Mouse (Mus musculus) neural tube, embryonic 13.5 days (tissue): ENCODE measurements around the gene Wbp1l. TPM values are rescaled to one million over a fixed set of nuclear protein-coding genes. Genes with fewer than 3 reads are reported as not detected.

Experiments used
- ATAC-seq: fragments of 200-750 bp; cut with Nextera tagmentation; 2 replicates; pipeline ENCODE4 v1.8.0; 2017; ENCODE audit warnings: low read depth, mild to moderate bottlenecking, moderate TSS enrichment, moderate library complexity
- H3K27ac ChIP-seq: fragments of 300-500 bp; sonication (generic); replicated peaks from 2 replicates; pipeline ENCODE4 v1.5.1; 2015; ENCODE audit warnings: moderate library complexity, mild to moderate bottlenecking, inconsistent platforms
- H3K27me3 ChIP-seq: fragments of 300-500 bp; sonication (generic); 2 replicates; pipeline ENCODE4 v1.6.1; 2015; ENCODE audit warnings: mild to moderate bottlenecking, inconsistent platforms
- H3K36me3 ChIP-seq: fragments of 300-500 bp; sonication (generic); 2 replicates; pipeline ENCODE4 v1.6.1; 2015; ENCODE audit warnings: mild to moderate bottlenecking, inconsistent platforms
- H3K4me1 ChIP-seq: fragments of 300-500 bp; sonication (generic); replicated peaks from 2 replicates; pipeline ENCODE4 v1.6.1; 2015; ENCODE audit warnings: inconsistent platforms
- H3K4me2 ChIP-seq: fragments of 300-500 bp; sonication (generic); 2 replicates; pipeline ENCODE4 v1.6.1; 2015; ENCODE audit warnings: inconsistent platforms, mild to moderate bottlenecking, moderate library complexity
- H3K4me3 ChIP-seq: fragments of 300-500 bp; sonication (generic); 2 replicates; pipeline ENCODE4 v1.5.1; 2015; ENCODE audit warnings: mild to moderate bottlenecking, inconsistent platforms
- H3K9ac ChIP-seq: fragments of 300-500 bp; sonication (generic); 2 replicates; pipeline ENCODE4 v1.6.1; 2015; ENCODE audit warnings: moderate library complexity, mild to moderate bottlenecking, inconsistent platforms
- H3K9me3 ChIP-seq: fragments of 300-500 bp; sonication (generic); 2 replicates; pipeline ENCODE4 v1.6.1; 2016; ENCODE audit warnings: inconsistent platforms
- WGBS: fragments of 180-500 bp; shearing (Covaris S2); methylation state at CpG from one replicate; pipeline ENCODE4 v1.1.7; 2015; 5-methylcytosine and 5-hydroxymethylcytosine counted together
- polyA plus RNA-seq: library from polyadenylated mRNA; unstranded; fragments of >200 nt; fragmentation: Nextera tagmentation; extraction: Ambion mirVana; gene quantifications from 2 replicates; pipeline ENCODE4 v1.2.1, GENCODE M21; 2015

The Wbp1l gene
- polyA plus RNA-seq, 1 experiment from 2014 or later: 38.0 TPM

DNA sequence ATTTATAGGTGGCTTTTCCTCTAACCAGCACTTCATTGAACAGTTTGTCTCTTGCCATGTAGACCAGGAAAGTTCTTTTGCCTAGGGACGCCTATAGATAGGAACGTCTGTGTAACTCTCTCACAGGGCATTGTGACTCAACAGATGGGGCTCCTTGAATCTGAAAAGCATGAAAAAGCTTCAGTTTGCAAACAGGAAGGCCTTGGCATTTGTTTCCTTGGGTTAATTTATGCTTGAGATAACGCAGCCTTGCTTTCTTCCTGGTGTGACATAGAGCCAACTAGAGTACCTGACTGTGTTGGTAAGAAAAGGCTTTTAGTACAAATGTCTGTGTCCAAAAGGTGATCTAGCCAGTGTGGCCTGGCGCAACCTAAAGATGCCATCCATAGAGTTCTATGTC is 3.5 kb downstream of the Wbp1l start:
- no peak overlapping the region for H3K4me3 ChIP-seq
- no peak overlapping the region for H3K9ac ChIP-seq
- H3K4me1 ChIP-seq: peaks cover 26% of the 10 kb centered on the region
- H3K9me3 ChIP-seq: no peaks in the 10 kb centered on the region
- H3K27ac ChIP-seq: no peak overlapping the region
- no peak for ATAC-seq
- no peak overlapping the region for H3K4me2 ChIP-seq
- H3K36me3 ChIP-seq: peaks cover 36% of the 10 kb centered on the region
- WGBS: 91% methylated on average over 4 of the region's 4 CpGs
- H3K27me3 ChIP-seq: no peaks in the 10 kb centered on the region

DNA sequence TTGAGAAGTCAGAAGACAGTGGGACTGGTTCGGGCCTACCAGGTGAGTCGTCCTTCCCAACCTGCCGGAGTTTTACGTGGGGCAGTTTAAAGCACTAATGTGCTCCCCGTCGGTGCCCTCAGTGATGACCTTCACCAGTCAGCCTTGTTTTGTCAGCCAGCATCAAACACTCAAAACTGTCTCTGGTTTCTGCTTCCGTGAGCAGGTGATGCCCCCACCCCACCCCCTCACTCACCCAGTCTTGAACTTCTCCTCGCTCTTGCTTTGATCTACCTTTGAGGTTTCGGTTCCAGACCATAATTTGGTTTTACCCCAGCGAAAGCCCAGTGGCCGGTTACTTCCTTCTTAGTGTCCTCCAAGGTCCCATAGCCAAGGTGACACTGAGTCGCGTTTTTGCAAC is 7.8 kb downstream of the Wbp1l start:
- Histone ChIP-seq H3K36me3 (peaks cover 60% of the 10 kb centered on the region), H3K4me3 (no peak overlapping the region), H3K27me3 (no peaks in the 10 kb centered on the region), H3K4me2 (no peak overlapping the region), H3K9me3 (no peaks in the 10 kb centered on the region), H3K9ac (no peak overlapping the region), H3K27ac (no peak overlapping the region), H3K4me1 (no peaks in the 10 kb centered on the region)
- 96% methylated on average over 13 of the region's 13 CpGs for WGBS
- ATAC-seq: no peak

DNA sequence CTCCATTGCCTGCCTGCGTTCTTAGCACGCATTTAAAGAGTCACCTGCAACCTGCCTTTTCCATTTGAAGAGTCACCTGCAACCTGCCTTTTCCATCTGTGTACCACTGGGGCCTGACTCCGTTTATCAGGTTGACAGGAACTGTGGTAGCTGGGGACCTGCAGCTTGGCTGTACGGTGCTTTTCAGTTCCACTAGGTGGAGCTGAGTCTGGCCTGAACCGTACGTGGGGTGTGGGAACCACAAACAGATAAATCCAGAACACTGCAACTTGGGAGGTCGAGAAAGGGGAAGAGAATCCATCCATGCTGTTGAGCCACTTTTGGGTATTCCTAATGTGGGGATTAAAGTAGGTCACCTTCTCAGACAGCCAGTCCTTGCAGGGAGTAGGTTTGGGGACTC is 8.5 kb downstream of the Wbp1l start:
- no peak for ATAC-seq
- no peaks in the 10 kb centered on the region for H3K4me1 ChIP-seq
- H3K4me3 ChIP-seq: no peak overlapping the region
- 75% methylated on average over 7 of the region's 7 CpGs for WGBS
- H3K4me2 ChIP-seq: no peak overlapping the region
- peaks cover 63% of the 10 kb centered on the region for H3K36me3 ChIP-seq
- no peak overlapping the region for H3K27ac ChIP-seq
- H3K9me3 ChIP-seq: no peaks in the 10 kb centered on the region
- no peaks in the 10 kb centered on the region for H3K27me3 ChIP-seq
- H3K9ac ChIP-seq: no peak overlapping the region

DNA sequence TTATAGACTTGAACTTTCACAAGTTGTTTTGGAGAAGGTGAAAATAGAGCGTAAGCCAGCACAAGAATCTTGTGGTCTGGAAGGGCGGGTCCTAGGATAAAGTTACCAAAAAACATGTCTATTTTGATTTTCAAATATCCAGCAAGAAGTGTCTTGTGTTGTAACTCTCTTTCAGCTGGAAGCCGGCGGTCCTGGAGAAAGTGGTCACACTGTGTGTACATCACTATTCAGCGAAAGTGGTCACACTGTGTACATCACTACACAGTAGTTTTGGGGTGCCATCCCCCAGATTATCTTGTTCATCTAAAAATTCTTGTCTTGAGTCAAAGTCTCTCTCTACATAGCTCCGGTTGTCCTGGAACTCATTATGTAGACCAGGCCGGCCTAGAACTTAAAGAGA is 9.3 kb downstream of the Wbp1l start:
- 97% methylated on average over 7 of the region's 7 CpGs for WGBS
- H3K4me3 ChIP-seq: no peak overlapping the region

DNA sequence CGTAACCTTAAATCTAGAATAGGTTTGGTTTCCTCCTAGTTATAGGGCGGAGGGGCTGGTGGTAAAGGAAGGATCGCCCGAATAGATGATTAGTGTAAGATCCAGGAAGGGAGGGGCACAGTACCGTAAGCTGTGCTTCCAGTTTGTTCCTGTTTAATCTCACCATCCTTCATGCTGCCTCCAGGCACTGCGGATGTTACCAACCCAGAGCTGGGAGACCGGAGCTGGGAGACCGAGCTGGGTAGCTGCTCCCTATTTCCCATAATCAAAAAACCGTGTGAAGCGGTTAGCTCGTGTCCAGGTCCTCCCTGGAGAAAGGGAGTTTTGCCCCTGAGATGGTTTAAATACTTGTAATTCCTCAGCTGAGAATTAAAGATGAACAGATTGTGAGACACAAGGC is 17.5 kb downstream of the Wbp1l start:
- no peak overlapping the region for H3K27ac ChIP-seq
- no peaks in the 10 kb centered on the region for H3K9me3 ChIP-seq
- WGBS: 87% methylated on average over 11 of the region's 11 CpGs
- no peaks in the 10 kb centered on the region for H3K27me3 ChIP-seq
- H3K36me3 ChIP-seq: peaks cover 33% of the 10 kb centered on the region
- ATAC-seq: no peak
- no peak overlapping the region for H3K4me2 ChIP-seq
- no peak overlapping the region for H3K4me3 ChIP-seq
- H3K4me1 ChIP-seq: peaks cover 32% of the 10 kb centered on the region
- H3K9ac ChIP-seq: no peak overlapping the region

More for the DNA sequence above, 9.3 kb downstream of the Wbp1l start:
- no peak for ATAC-seq
- Histone ChIP-seq H3K27ac (no peak overlapping the region), H3K4me2 (no peak overlapping the region), H3K9me3 (no peaks in the 10 kb centered on the region), H3K9ac (no peak overlapping the region), H3K4me1 (no peaks in the 10 kb centered on the region), H3K27me3 (no peaks in the 10 kb centered on the region), H3K36me3 (peaks cover 67% of the 10 kb centered on the region)

DNA sequence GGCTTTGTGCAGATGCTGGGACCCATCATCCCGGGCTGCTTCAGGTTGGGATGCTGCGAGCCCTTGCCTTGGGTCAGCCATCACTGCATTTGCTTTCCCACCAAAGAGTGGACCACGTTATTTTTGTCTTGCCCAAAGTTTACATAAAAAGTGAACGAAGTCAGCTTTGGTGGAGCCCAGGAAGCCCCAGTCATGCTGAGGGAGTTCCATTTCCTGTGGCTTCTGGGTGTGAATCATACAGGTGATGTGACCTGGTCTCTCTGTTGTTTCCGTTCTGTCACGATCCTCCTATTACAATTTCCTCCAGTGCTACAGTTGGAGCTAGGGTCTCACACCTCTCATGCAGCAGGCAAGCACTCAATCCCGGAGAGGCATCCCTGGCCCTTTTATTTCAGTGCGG is 18.5 kb downstream of the Wbp1l start:
- H3K4me3 ChIP-seq: no peak overlapping the region
- no peak overlapping the region for H3K4me2 ChIP-seq
- H3K9me3 ChIP-seq: no peaks in the 10 kb centered on the region
- no peak for ATAC-seq
- H3K27me3 ChIP-seq: no peaks in the 10 kb centered on the region
- H3K36me3 ChIP-seq: peaks cover 30% of the 10 kb centered on the region
- no peak overlapping the region for H3K27ac ChIP-seq
- WGBS: 84% methylated on average over 8 of the region's 8 CpGs
- peaks cover 42% of the 10 kb centered on the region for H3K4me1 ChIP-seq
- no peak overlapping the region for H3K9ac ChIP-seq

DNA sequence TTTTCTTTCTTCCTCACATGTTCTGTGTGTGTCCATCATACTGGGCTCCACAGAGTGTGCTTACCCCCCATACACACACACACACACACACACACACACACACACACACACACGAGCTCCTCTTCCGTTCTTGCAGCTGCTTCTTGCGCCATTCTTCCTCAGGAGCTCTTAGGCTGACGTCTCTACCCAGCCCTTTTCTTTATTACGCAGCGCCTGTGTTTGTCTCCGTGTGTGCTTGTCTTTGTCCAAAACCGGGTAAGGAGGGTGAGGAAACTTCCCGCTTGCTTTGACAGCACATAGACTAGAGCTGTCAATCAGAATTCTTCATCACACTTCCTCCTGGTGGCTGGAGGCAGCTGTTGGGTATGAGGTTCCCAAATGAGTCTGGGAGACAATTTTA is 19.4 kb downstream of the Wbp1l start:
- Histone ChIP-seq H3K36me3 (peaks cover 20% of the 10 kb centered on the region), H3K9me3 (no peaks in the 10 kb centered on the region), H3K4me2 (no peak overlapping the region), H3K27me3 (no peaks in the 10 kb centered on the region), H3K27ac (peak overlapping the region; percentile 38), H3K4me3 (no peak overlapping the region), H3K4me1 (peaks cover 51% of the 10 kb centered on the region), H3K9ac (no peak overlapping the region)
- 70% methylated on average over 9 of the region's 9 CpGs for WGBS
- ATAC-seq: no peak

DNA sequence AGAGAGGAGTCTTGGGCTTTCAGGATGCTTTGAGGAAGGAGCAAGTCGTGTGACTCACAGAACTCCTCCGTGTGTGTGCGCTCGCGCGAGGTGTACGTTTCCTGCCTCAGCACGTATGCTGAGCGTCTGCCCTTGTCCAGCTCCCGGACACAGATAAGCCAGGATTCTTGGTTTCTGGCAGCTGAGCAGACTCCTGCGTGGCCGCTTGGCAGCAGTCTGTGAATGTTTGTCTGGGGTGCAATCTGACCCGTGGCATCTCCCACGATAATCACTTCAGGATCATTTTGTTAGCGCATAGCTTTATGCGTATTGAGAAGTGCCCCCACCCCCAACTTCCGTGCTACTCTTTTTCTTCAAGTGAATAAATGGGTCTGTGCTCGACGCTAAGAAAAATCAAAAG is 20.1 kb downstream of the Wbp1l start:
- Histone ChIP-seq H3K27ac (peak overlapping the region; percentile 38; the same call in 1 of the 2 replicates), H3K9me3 (no peaks in the 10 kb centered on the region), H3K4me1 (peaks cover 58% of the 10 kb centered on the region), H3K4me3 (no peak overlapping the region), H3K27me3 (no peaks in the 10 kb centered on the region), H3K4me2 (no peak overlapping the region), H3K36me3 (peaks cover 13% of the 10 kb centered on the region), H3K9ac (no peak overlapping the region)
- 77% methylated on average over 19 of the region's 19 CpGs for WGBS
- no peak for ATAC-seq

DNA sequence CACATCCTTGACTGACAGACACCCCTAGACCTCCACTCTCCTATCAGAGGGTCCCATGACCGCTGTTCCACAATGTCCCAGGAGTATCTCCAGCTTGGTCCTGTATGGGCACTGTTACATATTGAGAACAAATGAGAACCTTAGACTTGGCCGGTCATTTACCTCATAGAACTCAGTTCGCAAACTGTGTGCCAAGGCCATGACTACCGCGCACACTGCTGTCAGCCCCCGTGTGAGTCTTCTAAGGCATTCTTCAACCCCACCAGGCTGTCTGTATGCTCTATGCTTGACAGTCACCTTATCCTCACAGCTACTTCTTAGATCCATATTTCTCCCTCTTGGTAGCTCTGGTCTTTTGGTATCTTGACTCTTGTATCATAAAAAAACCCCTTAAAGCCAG is 20.6 kb downstream of the Wbp1l start:
- Histone ChIP-seq H3K9me3 (no peaks in the 10 kb centered on the region), H3K27ac (peak overlapping the region; percentile 34; the same call in 1 of the 2 replicates), H3K4me1 (peaks cover 63% of the 10 kb centered on the region), H3K36me3 (peaks cover 8% of the 10 kb centered on the region), H3K4me2 (no peak overlapping the region), H3K27me3 (no peaks in the 10 kb centered on the region), H3K9ac (no peak overlapping the region), H3K4me3 (no peak overlapping the region)
- no peak for ATAC-seq
- 93% methylated on average over 6 of the region's 6 CpGs for WGBS

DNA sequence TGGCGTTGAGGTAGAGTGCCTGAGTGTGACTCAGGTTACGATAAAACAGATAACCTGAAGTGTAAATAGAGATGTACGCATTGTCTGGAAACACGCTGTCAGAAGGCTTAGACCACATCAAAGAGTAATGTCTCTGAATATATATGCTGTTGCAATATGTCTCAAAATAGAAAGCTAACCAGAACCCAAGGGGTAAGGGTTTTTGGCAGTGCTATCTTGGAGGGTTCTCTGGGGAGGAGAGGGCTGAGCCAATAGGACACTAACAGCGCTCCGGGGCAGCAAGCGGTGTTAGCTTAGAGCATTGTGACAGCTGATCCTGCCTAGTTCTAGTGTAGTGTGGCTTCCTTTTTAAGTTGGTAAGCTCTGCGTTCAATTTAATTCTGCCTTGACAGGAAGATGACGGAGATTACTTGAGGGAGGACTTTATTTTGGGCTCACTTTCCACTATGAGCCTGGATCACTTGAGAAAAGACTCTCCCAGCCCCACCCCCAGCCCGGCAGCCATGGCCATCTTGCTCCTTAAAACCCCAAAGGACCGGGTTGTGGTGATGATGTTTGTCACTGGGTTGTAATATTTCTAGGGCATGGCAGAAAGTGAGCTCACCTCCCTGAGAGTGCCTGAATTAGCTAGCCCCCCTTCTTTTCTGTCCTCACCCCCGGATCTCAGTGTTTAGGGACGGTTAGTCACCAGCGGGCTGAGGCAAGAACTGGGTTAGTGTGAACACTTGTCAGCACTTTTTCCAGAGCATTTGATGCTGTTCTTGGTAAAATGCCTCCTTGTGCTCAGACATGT is 21.3 kb downstream of the Wbp1l start:
- 75% methylated on average over 14 of the region's 14 CpGs for WGBS
- peaks cover 68% of the 10 kb centered on the region for H3K4me1 ChIP-seq
- H3K4me3 ChIP-seq: no peak overlapping the region
- H3K27ac ChIP-seq: peak overlapping the region; percentile 34; the same call in 1 of the 2 replicates
- no peak overlapping the region for H3K4me2 ChIP-seq
- H3K9ac ChIP-seq: no peak overlapping the region
- H3K27me3 ChIP-seq: no peaks in the 10 kb centered on the region
- H3K9me3 ChIP-seq: no peaks in the 10 kb centered on the region
- ATAC-seq: no peak
- peaks cover 10% of the 10 kb centered on the region for H3K36me3 ChIP-seq

DNA sequence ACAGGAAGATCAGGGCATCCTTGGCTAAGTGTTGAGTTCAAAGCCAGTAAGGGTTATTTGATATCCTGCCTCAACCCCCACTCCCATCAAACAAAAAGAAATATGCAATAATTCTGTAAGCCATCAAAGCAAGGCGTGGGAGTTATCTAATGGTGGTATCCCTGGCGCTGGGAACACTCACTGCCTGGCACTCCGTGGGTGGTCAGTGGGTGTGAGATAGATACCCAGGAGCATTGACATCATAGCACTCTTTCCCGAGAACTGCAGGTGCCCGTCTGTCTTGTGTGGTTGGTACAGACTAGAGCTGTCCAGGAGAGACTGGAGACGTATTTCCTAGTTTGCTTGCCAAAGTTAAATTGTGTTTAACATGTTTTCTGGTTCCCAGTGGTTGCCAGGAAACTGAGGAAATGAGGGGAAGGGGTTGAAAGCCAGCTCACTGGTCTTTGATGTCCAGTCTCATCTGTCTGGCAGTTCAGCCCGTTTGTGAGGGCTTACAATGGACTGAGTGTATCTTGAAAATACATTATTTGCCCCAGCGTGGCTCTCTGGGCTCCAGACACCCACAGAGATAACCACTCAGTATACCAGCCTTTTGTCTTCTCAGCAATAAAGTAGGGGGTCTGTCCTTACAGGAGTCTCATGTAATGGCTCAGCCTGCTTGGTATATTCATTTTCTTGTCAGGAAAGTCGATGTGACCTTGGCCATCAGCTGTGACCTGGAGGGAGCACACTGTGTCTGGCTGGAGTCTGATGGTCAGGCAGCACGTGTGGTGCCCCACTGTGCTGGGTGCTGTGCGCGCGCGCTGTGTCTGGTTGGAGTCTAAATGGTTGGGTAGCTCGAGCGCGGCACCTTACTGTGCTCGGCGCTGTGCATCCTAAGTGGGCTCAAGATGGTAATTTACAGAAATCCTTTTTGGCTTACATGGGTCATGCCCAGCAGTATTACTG is 22.6 kb downstream of the Wbp1l start:
- H3K27me3 ChIP-seq: no peaks in the 10 kb centered on the region
- H3K27ac ChIP-seq: peak overlapping the region; percentile 61
- WGBS: 33% methylated on average over 19 of the region's 19 CpGs

DNA sequence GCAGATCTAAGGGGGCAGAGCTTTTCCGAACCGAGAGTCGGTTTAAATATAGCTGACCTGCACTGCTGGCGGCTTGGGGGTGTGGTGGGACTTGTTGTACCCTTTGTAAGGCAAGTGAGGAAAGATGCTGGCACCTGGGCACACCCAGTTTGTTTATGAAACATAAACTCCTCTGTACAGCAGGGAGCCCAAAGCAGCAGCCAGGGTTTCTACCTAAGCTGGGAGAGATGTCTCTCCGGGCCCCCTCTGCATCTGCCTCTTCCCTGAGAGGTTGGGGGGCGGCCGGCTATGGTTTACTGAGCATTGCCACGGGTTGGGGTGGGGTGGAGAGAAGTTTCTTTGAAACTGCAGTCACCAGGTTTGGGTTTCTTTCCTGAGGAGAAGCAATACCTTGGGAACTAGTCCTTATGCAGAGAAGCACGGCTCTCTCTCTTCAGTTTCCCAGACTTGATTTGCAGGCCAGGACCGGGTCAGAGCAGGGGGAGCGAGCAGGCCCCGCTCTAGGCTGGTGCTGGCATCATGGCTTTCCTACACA is 23.8 kb downstream of the Wbp1l start:
- H3K4me3 ChIP-seq: 0 out of 2 replicates have a peak overlapping the region, but pooled peaks have one; percentile 22
- no peak for ATAC-seq
- H3K27ac ChIP-seq: peak overlapping the region; percentile 69
- H3K9ac ChIP-seq: peak overlapping the region; percentile 60
- no peaks in the 10 kb centered on the region for H3K9me3 ChIP-seq
- H3K4me1 ChIP-seq: peaks cover 74% of the 10 kb centered on the region
- no peaks in the 10 kb centered on the region for H3K27me3 ChIP-seq
- peaks cover 17% of the 10 kb centered on the region for H3K36me3 ChIP-seq
- WGBS: 39% methylated on average over 12 of the region's 12 CpGs
- peak overlapping the region; percentile 52 for H3K4me2 ChIP-seq

More for the DNA sequence above, 22.6 kb downstream of the Wbp1l start:
- Histone ChIP-seq H3K9me3 (no peaks in the 10 kb centered on the region), H3K4me2 (no peak overlapping the region), H3K36me3 (peaks cover 17% of the 10 kb centered on the region), H3K4me1 (peaks cover 74% of the 10 kb centered on the region), H3K4me3 (no peak overlapping the region), H3K9ac (no peak overlapping the region; the same call in 1 of the 2 replicates)
- no peak for ATAC-seq
